14 mouse cellular contexts compared by ENCODE assay signal in genomic region chr6:23129201-23129600, GRCm38 (mm10). TPM values are rescaled to one million over a fixed set of nuclear protein-coding genes. Genes with fewer than 3 reads are reported as not detected.
DNase-seq lines count a peak whose midpoint lies in the region; ATAC-seq and TF ChIP-seq lines count a peak whose summit lies in the region.
"Had no signal": no experiment of that assay in that cellular context is flagged by ENCODE, and none has a peak within 500 bp of the region (broad histone marks: within the 10 kb centered on the region; RNA-seq: fewer than 3 reads in every experiment).

No protein-coding gene starts in this region.

- no peak for TF ChIP-seq POLR2A in lung, adult 2 months (IDR thresholded peaks at IDR 0.05; ENCODE audit: borderline replicate concordance, extremely low read depth, low read depth, low read length)

- no peak overlapping the region for H3K4me3 ChIP-seq in lung, adult 2 months (replicated peaks; ENCODE audit: extremely low read depth, low read depth, low read length)
- H3K4me3 ChIP-seq: embryonic facial prominence, embryonic 12.5 days; midbrain, embryonic 15.5 days; stomach, embryonic 15.5 days had no signal

- H3K4me1 ChIP-seq in lung, adult 2 months (ENCODE audit: control insufficient read depth, insufficient read depth, low read length), result no peaks in the 10 kb centered on the region; the same call in 1 of the 2 replicates
- H3K4me1 ChIP-seq: embryonic facial prominence, embryonic 12.5 days; stomach, embryonic 15.5 days had no signal

- WGBS in lung, adult 2 months, result 43% methylated on average over 4 of the region's 4 CpGs

- peak; percentile 21 for DNase-seq in adrenal gland, postnatal 10 days
- DNase-seq in adrenal gland, adult 18-20 months (ENCODE audit: low spot score in 2 of 2), result no peak
- peak; percentile 12 for DNase-seq in layer of hippocampus, adult 11-12 months (ENCODE audit: low spot score)
- DNase-seq in layer of hippocampus, postnatal 25 days (ENCODE audit: extremely low spot score in 1 of 2, low spot score in 1 of 2), result no peak
- DNase-seq in heart, adult 9 months (ENCODE audit: low spot score in 2 of 2), result peak; percentile 44 to 55
- peak; percentile 8 for DNase-seq in lung, adult 2 months
- no peak for DNase-seq in thymus, postnatal 4 days
- DNase-seq: left cerebral cortex, postnatal 4 days had no signal

- no peak for ATAC-seq in megakaryocyte progenitor cell, adult 5-6 weeks (replicated peaks; ENCODE audit: poor library complexity)
- ATAC-seq: inflammation-experienced regulatory T-cells, adult 6 months; midbrain, embryonic 15.5 days; Patski had no signal

- no peak for TF ChIP-seq CTCF in lung, adult 2 months (IDR thresholded peaks at IDR 0.05; ENCODE audit: insufficient read depth, low read length)

RNA-seq across cellular contexts. Expression of gene Aass, which starts 3.6 kb away (rescaled TPM):
- total RNA-seq in adrenal gland, postnatal 10 days (2021), result 10 to 100 TPM in 1 of 2 experiments, 1 to 10 TPM in 1; 4.0 to 11.0 TPM
- 1 to 10 TPM in 1 of 2 experiments, under 1 TPM in 1; 0.54 to 3.3 TPM for total RNA-seq in adrenal gland, adult 18-20 months (2021)
- total RNA-seq in layer of hippocampus, postnatal 25 days (2021), result 1 to 10 TPM; 4.1 to 4.3 TPM
- polyA plus RNA-seq in lung, adult 2 months (2012; rRNA removed), result 1.5 and 1.9 TPM in 2 replicates
- 0.20 TPM in 1 of 2 replicates, not detected in the other for total RNA-seq in megakaryocyte progenitor cell, adult 5-6 weeks (2015)
- not detected in 2 replicates for total RNA-seq in megakaryocyte progenitor cell, adult 5-6 weeks (2017)
- polyA plus RNA-seq: Patski had no signal

Comparison
In these comparisons a context has a peak if more than half of its experiments do, and no peak if none do; other contexts are left out.
1. DNase-seq: peak in adrenal gland, postnatal 10 days (single experiment), layer of hippocampus, adult 11-12 months (single experiment), heart, adult 9 months (2 of 2) and lung, adult 2 months (single experiment); none in adrenal gland, adult 18-20 months (0 of 2), layer of hippocampus, postnatal 25 days (0 of 2) and thymus, postnatal 4 days (single experiment).